Mouse (Mus musculus) CD4-positive, CD25-positive, alpha-beta regulatory T cell, adult 4 months (primary cell): ENCODE measurements around the gene Epor. TPM values are rescaled to one million over a fixed set of nuclear protein-coding genes. Genes with fewer than 3 reads are reported as not detected.

Experiments used
- polyA plus RNA-seq, 2 experiments: library from polyadenylated mRNA; unstranded; fragments of 100-300 nt; shearing (Covaris generic); gene quantifications; one replicate each; pipeline ENCODE4 v1.2.1; 2017

The Epor gene
- polyA plus RNA-seq, 2 experiments from 2014 or later: not detected

Other genes starting within 250 kb of the Epor start
- gene Ldlr, start 240.0 kb downstream of the Epor start, polyA plus RNA-seq: 10 to 100 TPM; 17.9 to 42.0 TPM
- 10 to 100 TPM in 1 of 2 experiments, 1 to 10 TPM in 1; 6.5 to 13.5 TPM for gene Spc24, start 203.2 kb downstream of the Epor start, polyA plus RNA-seq
- gene Kank2, start 164.8 kb downstream of the Epor start, polyA plus RNA-seq: not detected
- not detected for gene Angptl8, start 128.0 kb downstream of the Epor start, polyA plus RNA-seq
- gene Dock6, start 110.9 kb downstream of the Epor start, polyA plus RNA-seq: 1 to 10 TPM in 1 of 2 experiments, under 1 TPM in 1; 0.61 to 1.4 TPM
- 10 to 100 TPM in 1 of 2 experiments, 1 to 10 TPM in 1; 8.4 to 11.3 TPM for gene Rab3d, start 45.3 kb downstream of the Epor start, polyA plus RNA-seq
- under 1 TPM in 1 of 2 experiments, not detected in 1; 0.94 TPM for gene Ccdc159, start 36.0 kb downstream of the Epor start, polyA plus RNA-seq
- gene Tmem205, start 36.0 kb downstream of the Epor start, polyA plus RNA-seq: 1 to 10 TPM; 8.0 to 8.7 TPM
- under 1 TPM; 0.28 to 0.90 TPM for gene Plppr2, start 26.5 kb downstream of the Epor start, polyA plus RNA-seq
- gene Swsap1, start 7.8 kb downstream of the Epor start, polyA plus RNA-seq: 10 to 100 TPM in 1 of 2 experiments, 1 to 10 TPM in 1; 3.2 to 13.5 TPM
- gene Rgl3, start 25.9 kb upstream of the Epor start, polyA plus RNA-seq: not detected
- gene Ccdc151, start 39.1 kb upstream of the Epor start, polyA plus RNA-seq: not detected
- 10 to 100 TPM; 31.5 to 37.6 TPM for gene Prkcsh, start 39.3 kb upstream of the Epor start, polyA plus RNA-seq
- under 1 TPM in 1 of 2 experiments, not detected in 1; 0.07 TPM for gene Elavl3, start 88.5 kb upstream of the Epor start, polyA plus RNA-seq
- gene Gm49318, start 107.8 kb upstream of the Epor start, polyA plus RNA-seq: not detected
- 1 to 10 TPM; 4.7 to 7.3 TPM for gene Zfp653, start 107.9 kb upstream of the Epor start, polyA plus RNA-seq
- gene Ecsit, start 121.9 kb upstream of the Epor start, polyA plus RNA-seq: 10 to 100 TPM; 35.8 to 55.9 TPM
- under 1 TPM in 1 of 2 experiments, not detected in 1; 0.22 TPM for gene Cnn1, start 135.7 kb upstream of the Epor start, polyA plus RNA-seq
- 10 to 100 TPM; 76.4 to 95.1 TPM for gene Elof1, start 153.7 kb upstream of the Epor start, polyA plus RNA-seq
- 100 to 1,000 TPM; 221 to 282 TPM for gene Acp5, start 172.2 kb upstream of the Epor start, polyA plus RNA-seq
- 10 to 100 TPM; 45.4 to 48.7 TPM for gene Pigyl, start 193.3 kb upstream of the Epor start, polyA plus RNA-seq
- gene Zfp872, start 224.6 kb upstream of the Epor start, polyA plus RNA-seq: not detected